Mouse (Mus musculus): Measurements from ENCODE around the gene Cytip.

DNA sequence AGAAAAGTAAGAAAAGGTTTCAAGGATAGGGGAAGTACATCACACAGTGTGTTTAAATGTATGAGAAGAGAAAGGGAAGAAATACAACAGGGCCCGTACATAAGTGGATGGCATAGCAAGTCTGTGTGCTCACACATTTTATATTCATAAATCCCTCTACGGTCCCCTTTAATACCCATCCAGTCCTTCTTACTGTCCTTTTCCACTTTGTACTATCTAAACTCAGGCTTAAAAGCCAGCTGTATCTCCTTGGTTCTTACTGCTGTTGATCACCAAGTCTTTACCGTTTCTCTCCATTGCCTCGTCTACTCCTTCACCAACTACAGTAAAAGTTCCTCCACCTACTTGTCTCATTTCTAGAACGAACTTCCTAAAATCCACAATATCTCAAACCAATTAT, 37.9 kb downstream of the Cytip start:
- TF ChIP-seq EP300 (IDR thresholded peaks at IDR 0.05; ENCODE audit: low read depth in 1 of 2, low read length in 2 of 2): no peak
- TF ChIP-seq CTCF (IDR thresholded peaks at IDR 0.05 in 2 of 3, conservative IDR thresholded peaks at IDR 0.05 in 1 of 3; ENCODE audit: control insufficient read depth in 1 of 3, insufficient read depth in 1 of 3, low read depth in 2 of 3, low read length in 3 of 3, poor library complexity in 1 of 3, severe bottlenecking in 1 of 3): no peak
- no peak for TF ChIP-seq SMC3 (IDR thresholded peaks at IDR 0.05; ENCODE audit: low read depth, low read length)
- TF ChIP-seq NRF1 (IDR thresholded peaks at IDR 0.05; ENCODE audit: insufficient read depth, low read depth, low read length, poor library complexity, severe bottlenecking): no peak
- no peak for TF ChIP-seq MAFK (IDR thresholded peaks at IDR 0.05; ENCODE audit: borderline replicate concordance, low read depth, low read length)
- TF ChIP-seq POLR2A (IDR thresholded peaks at IDR 0.05; ENCODE audit: control insufficient read depth in 1 of 2, insufficient read depth in 1 of 2, low read depth in 1 of 2, low read length in 2 of 2, poor library complexity in 1 of 2): no peak
- TF ChIP-seq KAT2A (conservative IDR thresholded peaks at IDR 0.05; ENCODE audit: low read depth, low read length): no peak
- TF ChIP-seq E2F4 (IDR thresholded peaks at IDR 0.05; ENCODE audit: borderline replicate concordance, low read depth, low read length): no peak
- no peak for TF ChIP-seq GATA1 (IDR thresholded peaks at IDR 0.05; ENCODE audit: low read depth, low read length)
- TF ChIP-seq MAX (IDR thresholded peaks at IDR 0.05; ENCODE audit: low read length): no peak
- TF ChIP-seq RAD21 (IDR thresholded peaks at IDR 0.05; ENCODE audit: low read depth, low read length): no peak
